Mouse (Mus musculus): ENCODE results near the gene Vdr. TPM values are rescaled to one million over a fixed set of nuclear protein-coding genes. Genes with fewer than 3 reads are reported as not detected.
"Not testable (repeated sequence)": the region's sequence is repeated elsewhere in the genome, so short reads cannot be mapped to it uniquely, and the experiment has no call there.

The Vdr gene
- polyA plus RNA-seq, 1 experiment from 2014 or later = 0.41 TPM

GRCm38 (mm10) chr15:97872161-97872560 is 38.3 kb downstream of the Vdr start:
- Histone ChIP-seq H3K36me3 (no peaks in the 10 kb centered on the region), H3K4me3 (no peak overlapping the region), H3K27ac (no peak overlapping the region), H3K27me3 (replicated peaks) (no peaks in the 10 kb centered on the region), H3K9ac (no peak overlapping the region), H3K9me3 (0 out of 2 replicates have a peak, but pooled peaks cover 4% of the 10 kb centered on the region), H3K4me2 (replicated peaks) (no peak overlapping the region), H3K4me1 (no peaks in the 10 kb centered on the region)
- no peak for ATAC-seq (ENCODE audit: low FRiP score, low read depth)
- WGBS = 92% methylated on average over 8 of the region's 8 CpGs

DNA sequence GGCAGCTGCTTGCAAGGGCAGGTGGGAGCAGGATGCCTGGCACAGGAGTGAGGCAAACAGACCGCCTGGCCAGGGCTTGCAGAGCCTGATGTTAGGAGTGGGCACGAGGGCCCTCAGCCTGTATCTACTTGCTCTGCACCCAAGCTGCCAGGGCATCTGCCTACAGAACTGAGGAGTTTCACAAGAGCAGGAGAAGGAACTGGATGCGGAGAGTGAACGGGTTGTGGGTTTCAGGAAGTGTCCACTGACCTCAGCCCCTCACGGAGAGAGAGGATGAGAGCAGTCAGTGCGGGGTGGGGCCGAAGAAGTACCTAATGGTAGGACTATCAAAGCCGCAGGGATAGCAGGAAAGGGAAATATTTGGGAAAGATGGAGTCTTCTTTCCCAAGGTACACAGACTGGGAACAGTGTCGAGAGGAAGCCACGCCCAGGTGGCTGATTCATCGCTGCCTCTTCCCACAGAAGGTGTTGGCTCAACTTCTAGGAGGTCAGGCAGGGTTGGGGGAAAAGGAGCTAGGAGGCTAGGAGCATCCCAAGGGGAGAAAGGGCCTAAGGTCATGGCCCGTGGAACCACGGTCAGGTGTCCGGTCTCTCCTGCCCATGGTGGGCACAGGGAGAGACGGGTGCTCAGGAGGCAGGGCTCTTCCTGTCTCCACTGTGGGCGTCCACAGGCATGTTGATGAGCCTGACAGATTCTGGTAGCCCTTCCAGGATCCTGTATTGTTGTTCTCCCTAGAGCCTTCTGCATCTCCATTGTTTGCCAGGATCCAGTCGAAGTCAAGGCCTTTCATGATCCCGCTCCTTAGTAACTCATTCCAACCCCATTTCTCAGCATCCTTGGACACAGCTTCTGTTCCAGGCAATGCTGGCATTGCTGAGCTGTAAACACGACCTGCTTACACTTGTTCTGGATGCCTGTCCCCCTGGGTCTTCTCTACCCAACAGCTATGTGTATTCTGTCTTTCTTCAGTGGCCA is 39.1 kb downstream of the Vdr start:
- no peaks in the 10 kb centered on the region for H3K4me1 ChIP-seq
- H3K27me3 ChIP-seq (replicated peaks) = no peaks in the 10 kb centered on the region
- no peaks in the 10 kb centered on the region for H3K36me3 ChIP-seq
- H3K4me3 ChIP-seq = no peak overlapping the region
- no peak overlapping the region for H3K4me2 ChIP-seq (replicated peaks)
- peaks cover 9% of the 10 kb centered on the region; the same call in 1 of the 2 replicates for H3K9me3 ChIP-seq
- H3K27ac ChIP-seq = no peak overlapping the region
- WGBS = 87% methylated on average over 19 of the region's 19 CpGs
- H3K9ac ChIP-seq = no peak overlapping the region
- ATAC-seq (ENCODE audit: low FRiP score, low read depth) = no peak

DNA sequence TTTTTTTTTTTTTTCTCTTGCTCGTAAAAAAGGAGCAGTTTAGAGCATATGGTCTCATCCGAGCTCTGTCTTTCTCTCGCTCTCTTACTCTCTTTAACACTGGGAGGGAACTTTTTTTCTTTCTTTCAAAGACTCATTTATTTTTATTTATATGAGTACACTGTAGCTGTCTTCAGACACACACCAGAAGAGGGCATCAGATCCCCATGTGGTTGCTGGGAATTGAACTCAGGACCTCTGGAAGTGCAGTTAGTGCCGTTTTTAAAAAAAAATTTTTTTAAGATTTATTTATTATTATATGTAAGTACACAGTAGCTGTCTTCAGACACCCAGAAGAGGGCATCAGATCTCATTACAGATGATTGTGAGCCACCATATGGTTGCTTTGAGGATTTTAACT is 40.3 kb downstream of the Vdr start:
- not testable (repeated sequence) for H3K27me3 ChIP-seq (replicated peaks); H3K27ac ChIP-seq; H3K4me1 ChIP-seq; ATAC-seq (ENCODE audit: low FRiP score, low read depth); H3K4me2 ChIP-seq (replicated peaks); H3K9me3 ChIP-seq; H3K36me3 ChIP-seq; H3K9ac ChIP-seq; H3K4me3 ChIP-seq
- WGBS = 80% methylated on average over 4 of the region's 4 CpGs

DNA sequence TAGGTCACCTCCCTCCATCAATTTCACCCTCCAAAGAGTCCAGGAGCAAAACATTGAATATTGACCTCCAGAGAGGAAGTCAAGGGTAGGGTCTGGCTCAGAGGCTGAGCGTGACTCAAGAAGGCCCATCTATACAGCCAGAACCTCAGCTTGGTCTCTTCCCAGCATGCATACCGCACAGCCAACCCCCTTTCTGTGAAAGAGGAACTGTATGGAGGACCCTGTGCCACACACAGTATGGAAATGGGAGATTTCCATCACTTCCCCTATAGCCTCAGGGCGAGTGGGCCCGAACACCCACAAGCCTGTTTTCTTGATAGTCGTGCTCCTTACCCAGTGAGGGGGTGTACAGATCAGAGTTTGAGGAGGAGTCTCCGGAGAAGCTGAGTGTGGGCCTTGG is 41.4 kb downstream of the Vdr start:
- Histone ChIP-seq H3K4me3 (no peak overlapping the region), H3K36me3 (no peaks in the 10 kb centered on the region), H3K4me1 (no peaks in the 10 kb centered on the region), H3K27ac (no peak overlapping the region), H3K4me2 (replicated peaks) (no peak overlapping the region), H3K9ac (no peak overlapping the region), H3K9me3 (peaks cover 9% of the 10 kb centered on the region; the same call in 1 of the 2 replicates), H3K27me3 (replicated peaks) (no peaks in the 10 kb centered on the region)
- 86% methylated on average over 6 of the region's 6 CpGs for WGBS
- no peak for ATAC-seq (ENCODE audit: low FRiP score, low read depth)

DNA sequence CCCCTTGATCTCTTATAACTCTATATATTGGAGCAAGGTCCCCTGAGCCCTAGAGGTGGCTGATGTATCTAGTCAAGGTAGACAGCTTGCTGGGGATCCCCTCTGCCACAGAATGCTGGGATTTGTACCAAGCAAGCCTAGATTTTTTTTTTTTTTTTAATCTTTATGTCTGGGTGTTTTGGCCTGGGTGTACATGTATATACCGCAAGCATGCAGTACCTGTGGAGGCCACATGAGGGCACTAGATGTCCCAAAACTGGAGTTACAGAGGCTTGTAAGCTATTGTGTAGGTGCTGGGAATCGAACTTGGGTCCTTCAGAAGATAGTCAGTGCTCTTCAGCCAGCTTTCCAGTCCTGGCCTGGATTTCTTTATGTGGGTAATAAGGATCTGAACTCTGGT is 44.4 kb downstream of the Vdr start:
- H3K27me3 ChIP-seq (replicated peaks) = no peaks in the 10 kb centered on the region
- H3K9me3 ChIP-seq = peaks cover 9% of the 10 kb centered on the region; the same call in 1 of the 2 replicates
- no peaks in the 10 kb centered on the region for H3K4me1 ChIP-seq
- ATAC-seq (ENCODE audit: low FRiP score, low read depth) = no peak
- 93% methylated on average over 2 of the region's 2 CpGs for WGBS
- no peak overlapping the region for H3K4me2 ChIP-seq (replicated peaks)
- no peak overlapping the region for H3K27ac ChIP-seq
- H3K9ac ChIP-seq = no peak overlapping the region
- H3K36me3 ChIP-seq = no peaks in the 10 kb centered on the region
- no peak overlapping the region for H3K4me3 ChIP-seq

DNA sequence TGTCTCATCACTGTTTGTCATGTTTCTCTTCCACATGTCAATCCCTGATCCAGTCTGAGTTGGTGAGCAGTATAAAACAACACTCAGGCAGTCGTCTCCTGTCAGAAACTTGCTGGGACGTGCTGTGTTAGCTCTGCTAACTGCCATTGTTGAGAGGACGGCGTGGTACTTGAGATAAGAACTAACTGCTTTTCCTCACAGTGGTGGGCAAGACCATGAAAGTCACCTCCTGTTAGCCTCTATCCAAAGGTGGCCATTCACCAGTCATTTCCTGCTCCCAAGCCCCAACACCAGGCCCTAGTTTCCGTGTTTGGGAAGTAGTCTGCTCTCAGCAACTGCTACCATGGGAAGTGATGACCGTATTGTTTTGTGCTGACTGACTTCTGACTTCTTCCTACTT is 45.3 kb downstream of the Vdr start:
- no peak overlapping the region for H3K4me2 ChIP-seq (replicated peaks)
- H3K9me3 ChIP-seq = peaks cover 9% of the 10 kb centered on the region; the same call in 1 of the 2 replicates
- H3K27ac ChIP-seq = no peak overlapping the region
- H3K4me1 ChIP-seq = no peaks in the 10 kb centered on the region
- H3K4me3 ChIP-seq = no peak overlapping the region
- 74% methylated on average over 6 of the region's 6 CpGs for WGBS
- H3K9ac ChIP-seq = no peak overlapping the region
- no peak for ATAC-seq (ENCODE audit: low FRiP score, low read depth)
- no peaks in the 10 kb centered on the region for H3K36me3 ChIP-seq
- H3K27me3 ChIP-seq (replicated peaks) = no peaks in the 10 kb centered on the region

DNA sequence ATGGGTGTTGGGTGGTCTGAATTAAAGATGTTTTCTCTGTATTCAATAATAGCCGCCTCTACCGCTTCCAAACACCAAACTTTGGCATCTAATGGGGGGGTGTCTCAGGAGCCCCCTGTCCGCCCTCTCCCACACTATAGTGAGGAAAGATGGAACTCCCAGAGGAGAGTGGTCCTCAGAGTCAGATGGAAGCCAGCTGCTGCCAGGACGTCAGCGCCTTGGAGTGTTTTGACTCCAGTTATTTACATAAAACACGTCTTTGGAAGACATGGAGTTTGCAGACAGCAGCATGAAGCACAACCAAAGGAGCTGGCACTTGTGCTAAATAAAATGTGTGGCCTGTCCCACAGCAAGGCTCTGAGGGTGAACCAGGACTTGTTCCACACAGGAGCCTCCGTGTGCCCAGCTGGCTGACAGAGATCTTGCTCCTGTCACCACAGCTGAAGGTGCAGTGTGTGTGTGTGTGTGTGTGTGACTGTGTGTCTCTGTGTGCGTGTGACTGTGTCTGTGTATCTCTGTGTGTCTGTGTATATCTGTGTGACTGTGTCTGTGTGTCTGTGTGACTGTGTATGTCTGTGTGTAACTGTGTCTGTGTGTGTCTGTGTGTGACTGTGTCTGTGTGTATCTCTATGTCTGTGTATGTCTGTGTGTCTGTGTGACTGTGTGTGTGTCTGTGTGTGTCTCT is 45.9 kb downstream of the Vdr start:
- Histone ChIP-seq H3K36me3 (no peaks in the 10 kb centered on the region), H3K27me3 (replicated peaks) (no peaks in the 10 kb centered on the region), H3K27ac (no peak overlapping the region), H3K9me3 (peaks cover 9% of the 10 kb centered on the region; the same call in 1 of the 2 replicates), H3K4me3 (no peak overlapping the region), H3K4me2 (replicated peaks) (no peak overlapping the region), H3K4me1 (no peaks in the 10 kb centered on the region), H3K9ac (no peak overlapping the region)
- 81% methylated on average over 8 of the region's 8 CpGs for WGBS
- no peak for ATAC-seq (ENCODE audit: low FRiP score, low read depth)

DNA sequence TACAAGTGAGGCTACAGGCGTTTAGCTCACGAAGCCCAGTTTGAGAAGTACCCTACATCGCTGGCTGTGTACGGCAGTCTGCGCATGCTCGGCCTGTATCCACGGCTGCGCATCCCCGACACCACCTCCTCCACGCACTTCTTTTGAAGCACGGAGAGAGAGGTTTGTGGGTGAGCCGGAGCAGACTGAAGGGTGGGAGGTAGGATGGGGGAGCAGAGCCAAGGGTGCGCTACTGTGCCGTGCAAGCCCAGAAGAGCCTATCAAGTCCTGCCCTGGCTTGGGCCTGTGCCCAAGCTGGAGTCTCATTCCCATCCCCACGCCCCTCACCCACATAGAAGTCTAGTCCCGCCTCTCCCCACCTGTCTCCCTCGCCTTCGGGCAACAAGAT is 46.9 kb downstream of the Vdr start:
- peaks cover 9% of the 10 kb centered on the region; the same call in 1 of the 2 replicates for H3K9me3 ChIP-seq
- H3K4me3 ChIP-seq = no peak overlapping the region
- no peak overlapping the region for H3K9ac ChIP-seq
- no peaks in the 10 kb centered on the region for H3K4me1 ChIP-seq
- no peaks in the 10 kb centered on the region for H3K36me3 ChIP-seq
- H3K27me3 ChIP-seq (replicated peaks) = no peaks in the 10 kb centered on the region
- no peak overlapping the region for H3K27ac ChIP-seq
- 87% methylated on average over 18 of the region's 18 CpGs for WGBS
- ATAC-seq (ENCODE audit: low FRiP score, low read depth) = no peak
- H3K4me2 ChIP-seq (replicated peaks) = no peak overlapping the region

DNA sequence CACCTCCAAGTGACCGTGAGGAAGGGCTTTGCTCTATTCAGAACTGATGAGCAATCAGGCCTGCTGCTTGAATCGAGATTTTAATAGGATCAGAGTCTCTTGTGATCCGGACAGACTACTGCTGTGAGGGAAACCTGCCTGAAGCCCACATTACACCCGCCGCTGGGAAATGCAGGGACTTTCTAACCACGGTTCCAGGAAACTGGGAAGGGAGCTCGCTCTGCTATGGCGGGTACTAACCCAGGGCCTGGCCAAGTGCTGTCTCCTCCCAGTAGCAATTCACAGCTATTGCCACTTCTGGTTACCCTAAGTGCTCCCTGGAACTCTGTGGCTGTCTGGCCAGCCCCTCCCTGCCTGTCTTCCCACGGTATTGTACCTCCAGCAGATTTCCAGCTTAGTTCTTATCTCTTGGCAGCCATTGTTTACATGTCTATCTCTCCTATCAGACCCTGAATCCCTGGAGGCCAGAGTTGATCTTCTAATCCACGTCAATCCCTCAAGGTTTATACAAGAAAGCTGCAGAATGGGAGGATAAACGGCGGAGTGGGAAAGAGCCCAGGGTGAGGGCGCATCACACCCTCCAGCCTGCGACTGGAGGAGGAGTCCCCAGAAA is 47.4 kb downstream of the Vdr start:
- no peak for ATAC-seq (ENCODE audit: low FRiP score, low read depth)
- 67% methylated on average over 14 of the region's 14 CpGs for WGBS
- no peak overlapping the region for H3K27ac ChIP-seq

GRCm38 (mm10) chr15:97860353-97860752 is 50.1 kb downstream of the Vdr start:
- no peaks in the 10 kb centered on the region for H3K36me3 ChIP-seq
- no peaks in the 10 kb centered on the region for H3K27me3 ChIP-seq (replicated peaks)
- no peaks in the 10 kb centered on the region for H3K9me3 ChIP-seq
- H3K4me1 ChIP-seq = no peaks in the 10 kb centered on the region
- no peak overlapping the region for H3K9ac ChIP-seq
- ATAC-seq (ENCODE audit: low FRiP score, low read depth) = no peak
- no peak overlapping the region for H3K4me3 ChIP-seq
- no peak overlapping the region for H3K27ac ChIP-seq
- H3K4me2 ChIP-seq (replicated peaks) = no peak overlapping the region
- WGBS = 81% methylated on average over 3 of the region's 3 CpGs

More for the DNA sequence above, 47.4 kb downstream of the Vdr start:
- Histone ChIP-seq H3K9ac (no peak overlapping the region), H3K4me3 (no peak overlapping the region), H3K4me2 (replicated peaks) (no peak overlapping the region), H3K36me3 (no peaks in the 10 kb centered on the region), H3K9me3 (peaks cover 9% of the 10 kb centered on the region; the same call in 1 of the 2 replicates), H3K4me1 (no peaks in the 10 kb centered on the region), H3K27me3 (replicated peaks) (no peaks in the 10 kb centered on the region)

DNA sequence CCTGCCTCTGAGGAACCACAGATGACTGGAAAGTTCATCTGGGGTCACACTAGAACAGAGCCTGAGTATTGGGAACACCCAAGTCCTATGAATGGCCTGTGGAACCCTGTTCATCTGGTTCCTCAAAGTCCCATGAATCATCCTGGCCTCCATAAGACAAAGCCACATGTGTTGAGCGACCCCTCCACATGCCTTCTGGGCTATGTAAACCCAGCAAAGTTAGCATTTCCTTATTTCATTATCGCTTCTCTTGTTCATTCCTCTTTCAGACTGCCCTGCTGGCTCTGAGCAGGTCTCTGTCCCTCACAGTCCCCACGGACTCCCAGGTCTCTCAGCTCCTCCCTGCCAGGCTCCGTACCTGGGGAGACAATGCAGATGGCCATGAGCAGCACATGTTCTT is 52.0 kb downstream of the Vdr start:
- no peaks in the 10 kb centered on the region for H3K4me1 ChIP-seq
- H3K27me3 ChIP-seq (replicated peaks) = no peaks in the 10 kb centered on the region
- WGBS = 84% methylated on average over 4 of the region's 4 CpGs
- no peak overlapping the region for H3K9ac ChIP-seq
- no peak overlapping the region for H3K27ac ChIP-seq
- no peaks in the 10 kb centered on the region for H3K9me3 ChIP-seq
- ATAC-seq (ENCODE audit: low FRiP score, low read depth) = no peak
- no peak overlapping the region for H3K4me2 ChIP-seq (replicated peaks)
- no peak overlapping the region for H3K4me3 ChIP-seq
- H3K36me3 ChIP-seq = no peaks in the 10 kb centered on the region

GRCm38 (mm10) chr15:97854551-97854950 is 55.9 kb downstream of the Vdr start:
- WGBS = 77% methylated on average over 6 of the region's 6 CpGs

More at GRCm38 (mm10) chr15:97854551-97854950, 55.9 kb downstream of the Vdr start:
- H3K27me3 ChIP-seq (replicated peaks) = no peaks in the 10 kb centered on the region
- no peak overlapping the region for H3K9ac ChIP-seq
- no peaks in the 10 kb centered on the region for H3K36me3 ChIP-seq
- no peak overlapping the region for H3K4me3 ChIP-seq
- ATAC-seq (ENCODE audit: low FRiP score, low read depth) = no peak
- no peak overlapping the region for H3K4me2 ChIP-seq (replicated peaks)
- no peaks in the 10 kb centered on the region for H3K4me1 ChIP-seq
- no peaks in the 10 kb centered on the region for H3K9me3 ChIP-seq
- no peak overlapping the region for H3K27ac ChIP-seq

Measured in neural tube, embryonic 12.5 days (tissue).